Comparison of ENCODE assay signal across 10 mouse cellular contexts in genomic region chr11:85834386-85834931, GRCm38 (mm10). TPM values are rescaled to one million over a fixed set of nuclear protein-coding genes. Genes with fewer than 3 reads are reported as not detected.
A peak's percentile ranks its signal among the peaks of the same experiment; 100 is the strongest.
DNase-seq lines count a peak whose midpoint lies in the region; ATAC-seq and TF ChIP-seq lines count a peak whose summit lies in the region.
"Had no signal": no experiment of that assay in that cellular context is flagged by ENCODE, and none has a peak within 500 bp of the region (broad histone marks: within the 10 kb centered on the region; RNA-seq: fewer than 3 reads in every experiment).

No protein-coding gene starts in this region.

- H3K9me3 ChIP-seq in heart, embryonic 14.5 days (ENCODE audit: control insufficient read depth, low read length), result no peaks in the 10 kb centered on the region
- H3K9me3 ChIP-seq in embryonic facial prominence, embryonic 10.5 days, result no peaks in the 10 kb centered on the region
- H3K9me3 ChIP-seq in liver, postnatal 0 days (ENCODE audit: low read length), result no peaks in the 10 kb centered on the region

- no peak for DNase-seq in heart, postnatal 4 days
- peak; percentile 60 for DNase-seq in embryonic facial prominence, embryonic 10.5 days (ENCODE audit: low spot score)
- DNase-seq in induced T-regulatory cell, adult 2 months (ENCODE audit: low read depth), result peak; percentile 41
- no peak for DNase-seq in liver, postnatal 0 days

- no peak for TF ChIP-seq CTCF in liver, postnatal 0 days (IDR thresholded peaks at IDR 0.05; ENCODE audit: low read depth)

- H3K27ac ChIP-seq in heart, embryonic 14.5 days (replicated peaks in 1 of 2; ENCODE audit: control insufficient read depth in 1 of 2, insufficient read depth in 1 of 2, low read depth in 2 of 2, low read length in 2 of 2), result no peak overlapping the region
- peak overlapping the region; percentile 93 for H3K27ac ChIP-seq in embryonic facial prominence, embryonic 10.5 days (replicated peaks)
- no peak overlapping the region for H3K27ac ChIP-seq in liver, postnatal 0 days (ENCODE audit: low read depth)

- H3K4me1 ChIP-seq in heart, embryonic 14.5 days (ENCODE audit: control insufficient read depth in 2 of 2, insufficient read depth in 2 of 2, low read length in 2 of 2), result peaks cover 13 to 35% of the 10 kb centered on the region in 2 experiments
- H3K4me1 ChIP-seq in embryonic facial prominence, embryonic 10.5 days, result peaks cover 76% of the 10 kb centered on the region
- peaks cover 12% of the 10 kb centered on the region for H3K4me1 ChIP-seq in liver, postnatal 0 days (ENCODE audit: insufficient read depth)

- TF ChIP-seq EP300 in liver, postnatal 0 days (IDR thresholded peaks at IDR 0.05; ENCODE audit: low read depth), result no peak

- H3K36me3 ChIP-seq in heart, embryonic 14.5 days (ENCODE audit: control insufficient read depth, insufficient read depth, low read length), result no peaks in the 10 kb centered on the region
- H3K36me3 ChIP-seq in embryonic facial prominence, embryonic 10.5 days (replicated peaks), result peaks cover 54% of the 10 kb centered on the region
- no peaks in the 10 kb centered on the region for H3K36me3 ChIP-seq in liver, postnatal 0 days (replicated peaks; ENCODE audit: insufficient read depth, low read length)
- H3K36me3 ChIP-seq: G1E had no signal

- H3K27me3 ChIP-seq in heart, embryonic 14.5 days (ENCODE audit: control insufficient read depth, insufficient read depth, low read length), result peaks cover 84% of the 10 kb centered on the region
- H3K27me3 ChIP-seq in embryonic facial prominence, embryonic 10.5 days (replicated peaks; ENCODE audit: low read depth, poor library complexity, severe bottlenecking), result peaks cover 98% of the 10 kb centered on the region
- peaks cover 96% of the 10 kb centered on the region for H3K27me3 ChIP-seq in liver, postnatal 0 days (ENCODE audit: insufficient read depth, low read length)

- 29% methylated on average over 17 of the region's 17 CpGs for WGBS in heart, embryonic 14.5 days
- WGBS in embryonic facial prominence, embryonic 10.5 days, result 2% methylated on average over 17 of the region's 17 CpGs
- 12% methylated on average over 17 of the region's 17 CpGs for WGBS in liver, postnatal 0 days (ENCODE audit: insufficient replicate concordance)

- H3K9ac ChIP-seq in heart, embryonic 14.5 days (ENCODE audit: low read length), result peak overlapping the region; percentile 79; the same call in 1 of the 2 replicates
- peak overlapping the region; percentile 38 for H3K9ac ChIP-seq in liver, postnatal 0 days (replicated peaks)

- H3K4me3 ChIP-seq in heart, embryonic 14.5 days (ENCODE audit: control insufficient read depth in 1 of 2, insufficient read depth in 1 of 2, low read depth in 1 of 2, low read length in 2 of 2), result peak overlapping the region; percentile 14 to 59
- peak overlapping the region; percentile 70 for H3K4me3 ChIP-seq in embryonic facial prominence, embryonic 10.5 days
- H3K4me3 ChIP-seq in liver, postnatal 0 days (ENCODE audit: low read depth, low read length), result peak overlapping the region; percentile 52

- no peak for ATAC-seq in heart, embryonic 14.5 days (ENCODE audit: insufficient number of reproducible peaks, insufficient read depth, low FRiP score, low read depth)
- no peak for ATAC-seq in liver, postnatal 0 days
- ATAC-seq in inflammation-experienced regulatory T-cells, adult 6 months, result no peak
- no peak for ATAC-seq in erythroblast, adult 5-6 weeks (replicated peaks; ENCODE audit: low FRiP score, poor library complexity, severe bottlenecking)
- ATAC-seq in activated CD4-positive, CD25-positive, alpha-beta regulatory T cell, adult 4 months, result no peak

- peak overlapping the region; percentile 92 for H3K4me2 ChIP-seq in heart, embryonic 14.5 days (ENCODE audit: low read length)
- H3K4me2 ChIP-seq in liver, postnatal 0 days (ENCODE audit: low read depth, low read length), result peak overlapping the region; percentile 62

RNA-seq across cellular contexts. Expression of gene Tbx2, which starts 2.1 kb away (rescaled TPM):
- polyA plus RNA-seq in heart, embryonic 14.5 days (2014; fragmentation: Nextera tagmentation; extraction: Ambion mirVana), result 2.2 and 4.0 TPM in 2 replicates
- total RNA-seq in heart, postnatal 4 days (2021), result 10 to 100 TPM; 11.3 to 11.5 TPM
- polyA plus RNA-seq in embryonic facial prominence, embryonic 10.5 days (2016; fragmentation: Nextera tagmentation; extraction: Ambion mirVana), result 9.9 and 10.9 TPM in 2 replicates
- polyA plus RNA-seq in liver, postnatal 0 days (2015; fragmentation: Nextera tagmentation; extraction: Ambion mirVana), result 0.66 and 0.75 TPM in 2 replicates
- not detected for polyA plus RNA-seq in inflammation-experienced regulatory T-cells, adult 6 months (2017; shearing (Covaris generic))
- 0.38 TPM in 1 of 2 replicates, not detected in the other for total RNA-seq in erythroblast, adult 5-6 weeks (2015; ENCODE audit: low replicate concordance)
- 0.42 and 0.85 TPM in 2 replicates for total RNA-seq in erythroblast, adult 5-6 weeks (2017; ENCODE audit: low replicate concordance)
- polyA plus RNA-seq in activated CD4-positive, CD25-positive, alpha-beta regulatory T cell, adult 4 months (2017; shearing (Covaris generic)), result under 1 TPM in 1 of 2 experiments, not detected in 1; 0.13 TPM

RNA-seq across cellular contexts. Expression of gene Gm11444, which starts 15.7 kb away (rescaled TPM):
- polyA plus RNA-seq in heart, embryonic 14.5 days (2014; fragmentation: Nextera tagmentation; extraction: Ambion mirVana), result not detected in 2 replicates
- total RNA-seq in heart, postnatal 4 days (2021), result not detected
- not detected in 2 replicates for polyA plus RNA-seq in embryonic facial prominence, embryonic 10.5 days (2016; fragmentation: Nextera tagmentation; extraction: Ambion mirVana)
- polyA plus RNA-seq in liver, postnatal 0 days (2015; fragmentation: Nextera tagmentation; extraction: Ambion mirVana), result not detected in 2 replicates
- polyA plus RNA-seq in inflammation-experienced regulatory T-cells, adult 6 months (2017; shearing (Covaris generic)), result not detected
- not detected in 2 replicates for total RNA-seq in erythroblast, adult 5-6 weeks (2015; ENCODE audit: low replicate concordance)
- not detected in 2 replicates for total RNA-seq in erythroblast, adult 5-6 weeks (2017; ENCODE audit: low replicate concordance)
- polyA plus RNA-seq in activated CD4-positive, CD25-positive, alpha-beta regulatory T cell, adult 4 months (2017; shearing (Covaris generic)), result 1 to 10 TPM in 1 of 2 experiments, not detected in 1; 1.0 TPM
- total RNA-seq: G1E; hematopoietic stem cell, adult 5-6 weeks had no signal
- polyA plus RNA-seq: G1E had no signal

RNA-seq across cellular contexts. Expression of gene Tbx4, which starts 51.8 kb away (rescaled TPM):
- polyA plus RNA-seq in heart, embryonic 14.5 days (2014; fragmentation: Nextera tagmentation; extraction: Ambion mirVana), result 0.11 and 0.23 TPM in 2 replicates
- total RNA-seq in heart, postnatal 4 days (2021), result under 1 TPM in 1 of 2 experiments, not detected in 1; 0.09 TPM
- polyA plus RNA-seq in embryonic facial prominence, embryonic 10.5 days (2016; fragmentation: Nextera tagmentation; extraction: Ambion mirVana), result 1.0 and 1.4 TPM in 2 replicates
- polyA plus RNA-seq in liver, postnatal 0 days (2015; fragmentation: Nextera tagmentation; extraction: Ambion mirVana), result not detected in 2 replicates
- not detected for polyA plus RNA-seq in inflammation-experienced regulatory T-cells, adult 6 months (2017; shearing (Covaris generic))
- total RNA-seq in erythroblast, adult 5-6 weeks (2015; ENCODE audit: low replicate concordance), result not detected in 2 replicates
- total RNA-seq in erythroblast, adult 5-6 weeks (2017; ENCODE audit: low replicate concordance), result not detected in 2 replicates
- polyA plus RNA-seq in activated CD4-positive, CD25-positive, alpha-beta regulatory T cell, adult 4 months (2017; shearing (Covaris generic)), result not detected
- total RNA-seq: G1E had no signal
- polyA plus RNA-seq: G1E had no signal

Comparison
In these comparisons a context has a peak if more than half of its experiments do, and no peak if none do; other contexts are left out.
1. DNase-seq: peak in embryonic facial prominence, embryonic 10.5 days (single experiment) and induced T-regulatory cell, adult 2 months (single experiment); none in heart, postnatal 4 days (single experiment) and liver, postnatal 0 days (single experiment).
2. Peak in every context shown above with its lines, with median percentiles within 50 percentile points of each other: H3K4me3 ChIP-seq.